Mouse (Mus musculus): ENCODE data around the gene Plxna1. TPM values are rescaled to one million over a fixed set of nuclear protein-coding genes. Genes with fewer than 3 reads are reported as not detected.

Gene Plxna1
- 10 to 100 TPM; 65.9 to 85.2 (median 71.0) TPM for total RNA-seq (2022)

DNA sequence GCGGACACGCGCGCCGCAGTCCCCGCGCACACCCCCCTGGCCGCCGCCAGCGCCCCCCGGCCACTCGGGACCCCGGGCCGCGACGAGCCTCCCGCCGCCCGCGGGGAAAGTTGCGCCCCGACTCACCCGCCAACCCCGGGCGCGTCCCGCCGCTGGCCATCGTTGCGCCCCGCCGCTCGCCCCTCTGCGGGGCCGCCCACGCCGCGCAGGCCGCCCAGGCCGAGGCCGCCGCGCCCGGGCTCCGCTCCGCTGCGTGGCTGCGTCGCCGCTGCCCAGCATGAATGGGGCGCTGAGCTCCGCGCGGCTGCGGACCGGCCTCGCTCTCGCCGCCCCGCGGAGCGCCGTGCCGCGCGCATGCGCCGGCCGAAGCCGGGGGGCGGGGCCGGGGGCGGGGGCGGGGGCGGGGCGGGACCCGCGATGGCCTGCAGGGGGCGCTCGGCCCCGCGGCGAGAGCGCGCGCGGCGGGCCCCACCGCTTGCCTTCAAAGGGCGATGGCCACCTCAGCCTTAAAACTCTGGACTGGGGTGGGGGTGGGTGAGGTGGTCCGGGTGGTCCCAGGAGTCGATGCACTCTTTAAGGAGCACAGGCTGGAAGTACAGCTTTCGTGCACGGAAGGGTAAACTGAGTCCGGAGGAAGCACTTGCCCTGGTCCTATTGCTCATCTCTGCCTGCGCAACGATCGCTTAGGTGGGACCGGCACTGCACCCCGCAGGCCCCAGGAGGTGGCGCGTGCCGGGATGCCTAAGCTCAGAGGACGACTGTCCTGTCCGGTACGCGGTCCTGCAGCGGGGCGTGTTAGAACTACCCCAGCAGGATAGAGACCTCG lies at the start of gene Plxna1:
Gene Plxna1 (minus strand): TSS at position 340 of the 826 bp plus-strand sequence.
- DNase-seq: no peak

- no peak for DNase-seq
Observed at GRCm38 (mm10) chr6:89409041-89409440, 46.6 kb upstream of the Plxna1 start.

GRCm38 (mm10) chr6:89408259-89408658 lies 45.8 kb upstream of the Plxna1 start:
- peak; percentile 58 for DNase-seq

- no peak for DNase-seq
Observed at GRCm38 (mm10) chr6:89407247-89407889, 44.9 kb upstream of the Plxna1 start.

GRCm38 (mm10) chr6:89404964-89405363 lies 42.5 kb upstream of the Plxna1 start:
- DNase-seq: no peak

- no peak for DNase-seq
Observed at GRCm38 (mm10) chr6:89403257-89404225, 41.1 kb upstream of the Plxna1 start.

DNA sequence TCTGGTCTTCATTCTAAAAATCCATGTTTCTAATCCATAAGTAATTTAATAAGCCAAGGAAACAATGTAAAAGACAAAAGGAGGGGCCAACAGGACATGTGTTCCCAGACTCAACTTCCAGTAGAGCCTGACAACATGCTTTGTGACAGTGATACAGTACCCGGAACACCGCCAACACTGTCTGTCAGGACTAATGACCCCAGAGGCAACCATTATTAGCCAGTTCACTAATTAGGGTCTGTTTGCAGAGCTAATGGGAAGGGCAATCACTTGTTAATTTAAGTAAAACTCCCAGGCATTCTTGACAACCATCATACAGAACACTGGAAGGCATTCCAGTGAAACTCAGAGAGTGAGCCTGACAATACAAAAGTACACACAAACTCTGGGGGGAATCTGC lies 40.0 kb upstream of the Plxna1 start:
- no peak for DNase-seq

DNA sequence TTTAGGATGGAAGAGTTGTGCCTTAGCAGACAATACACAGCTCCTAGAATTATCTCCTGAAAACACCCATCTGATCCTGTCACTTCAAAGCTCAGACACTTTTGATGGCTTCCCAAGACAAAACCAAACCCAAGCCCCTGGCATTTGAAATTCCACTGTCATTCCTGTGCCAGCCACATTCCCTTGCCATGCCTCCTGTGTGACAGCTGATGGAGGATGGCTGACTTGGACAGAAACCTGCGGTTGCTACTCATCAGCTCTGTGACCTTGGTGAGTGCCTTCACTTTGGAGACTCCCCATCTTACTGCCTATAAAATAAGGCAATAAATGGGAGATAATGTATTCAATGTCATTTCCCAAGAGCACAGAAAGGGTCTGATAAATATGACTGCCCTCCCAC lies 37.1 kb upstream of the Plxna1 start:
- DNase-seq: no peak

- no peak for DNase-seq
Observed at GRCm38 (mm10) chr6:89397919-89398318, 35.5 kb upstream of the Plxna1 start.

DNA sequence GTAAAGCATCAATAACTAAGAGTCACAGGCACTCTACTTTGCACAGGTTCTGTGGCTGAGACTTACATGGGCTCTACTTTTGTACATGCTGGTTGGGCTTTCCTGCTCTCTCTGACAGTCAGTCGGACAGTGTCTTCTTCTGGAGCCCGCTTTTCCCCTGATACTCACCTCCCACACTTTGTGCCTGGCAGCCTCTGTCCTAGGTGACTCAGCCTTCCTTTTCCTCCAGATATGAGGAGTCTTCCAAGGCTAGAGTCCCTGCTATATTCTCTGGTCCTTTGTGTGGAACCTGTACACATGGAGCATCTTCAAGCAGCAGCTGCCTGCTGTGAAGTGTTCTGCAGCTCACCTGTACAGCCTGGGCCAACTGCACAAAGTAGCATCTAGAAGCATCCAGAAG lies 31.4 kb upstream of the Plxna1 start:
- no peak for DNase-seq

DNA sequence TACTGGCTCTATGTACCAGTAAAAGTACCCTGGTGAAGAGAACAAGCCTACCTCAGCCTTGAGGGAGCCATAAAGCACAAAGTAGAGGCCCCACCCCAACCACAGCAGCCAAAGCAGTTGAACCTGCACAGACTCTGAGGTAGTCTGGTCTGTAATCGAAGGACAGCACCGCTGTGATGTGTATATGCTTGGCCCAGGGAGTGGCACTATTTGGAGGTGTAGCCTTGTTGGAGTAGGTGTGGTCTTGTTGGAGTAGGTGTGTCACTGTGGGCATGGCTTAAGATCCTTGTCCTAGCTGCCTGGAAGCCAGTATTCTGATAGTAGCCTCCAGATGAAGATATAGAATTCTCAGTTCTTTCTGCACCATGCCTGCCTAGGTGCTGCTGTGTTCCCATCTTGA lies 29.8 kb upstream of the Plxna1 start:
- DNase-seq: no peak

DNA sequence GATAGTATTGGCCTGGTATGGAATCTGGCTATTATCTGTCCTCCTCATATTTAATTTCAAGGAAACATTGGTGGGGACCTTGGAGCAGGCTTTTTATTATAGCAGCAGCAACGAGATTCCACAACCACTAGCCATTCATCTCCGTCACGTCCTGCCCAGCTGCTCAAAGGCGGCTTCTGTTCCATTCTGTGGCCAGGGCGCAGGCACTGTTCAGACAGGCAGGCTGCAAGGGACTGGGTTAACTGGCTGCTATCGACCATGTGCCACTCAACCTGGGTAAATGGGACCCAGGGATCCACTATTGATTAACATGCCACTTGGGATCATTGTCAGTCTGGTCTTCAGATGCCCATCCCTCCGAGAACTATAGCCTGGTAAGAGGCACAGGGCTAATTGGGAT lies 27.4 kb upstream of the Plxna1 start:
- DNase-seq: no peak

DNA sequence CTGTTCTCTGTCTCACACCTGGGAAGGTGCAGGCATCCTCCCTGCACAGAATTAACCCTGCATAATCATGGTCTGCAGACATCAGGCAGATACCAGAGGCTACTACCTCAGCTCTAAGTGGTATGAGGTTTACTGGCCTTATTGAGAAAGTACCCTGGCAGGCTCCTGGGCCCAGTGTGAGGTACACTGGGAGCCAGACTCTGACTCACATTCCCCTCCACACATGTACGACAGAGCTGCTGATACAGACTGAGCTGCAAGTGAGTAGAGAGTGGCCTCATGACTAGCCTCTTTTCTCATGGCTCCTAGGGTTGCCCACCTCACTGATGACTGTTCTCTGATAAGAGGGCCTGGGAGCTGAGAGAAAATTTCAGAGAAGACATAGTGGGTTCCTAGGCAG lies 24.5 kb upstream of the Plxna1 start:
- no peak for DNase-seq

GRCm38 (mm10) chr6:89384699-89385098 lies 22.3 kb upstream of the Plxna1 start:
- DNase-seq: no peak

DNA sequence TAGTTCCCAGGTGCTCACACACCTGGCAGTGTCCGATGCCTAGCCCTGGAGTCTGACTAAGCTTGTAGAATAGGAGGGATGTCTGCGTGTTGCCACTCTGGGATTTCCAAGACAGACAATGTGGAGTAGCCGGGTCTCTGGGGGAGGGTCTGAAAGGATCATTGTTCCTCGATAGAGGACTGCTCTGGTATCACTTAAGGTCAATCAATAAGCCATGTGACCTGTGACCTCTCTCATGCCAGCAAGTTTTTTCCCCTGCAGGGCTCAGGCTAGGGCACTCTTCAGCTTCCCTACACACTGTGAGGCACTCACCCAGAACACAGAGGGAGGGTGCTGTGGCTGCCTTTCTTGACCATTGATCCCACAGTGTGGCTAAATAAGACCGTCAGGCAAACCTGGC lies 19.4 kb upstream of the Plxna1 start:
- no peak for DNase-seq

DNA sequence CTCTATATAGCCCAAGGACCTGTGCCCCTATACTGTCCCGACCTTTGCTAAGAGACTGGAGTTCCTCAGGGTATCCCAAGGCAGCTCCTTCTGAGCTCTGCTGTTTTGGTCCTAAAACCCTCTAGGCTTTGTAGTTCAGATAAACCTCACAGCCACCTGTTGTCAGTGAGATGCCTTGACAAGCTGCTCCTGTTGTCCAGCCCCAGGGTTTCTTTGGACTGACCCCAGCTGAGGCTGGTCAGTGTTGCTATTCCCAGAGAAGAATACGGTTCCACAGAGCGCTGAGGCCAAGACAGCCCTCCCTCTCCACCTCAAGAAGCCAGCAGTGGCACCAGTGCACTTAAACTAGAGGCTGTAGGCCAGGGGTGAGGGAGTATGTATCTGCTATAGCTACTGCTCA lies 18.8 kb upstream of the Plxna1 start:
- DNase-seq: no peak

GRCm38 (mm10) chr6:89380751-89381150 lies 18.3 kb upstream of the Plxna1 start:
- DNase-seq: no peak

DNA sequence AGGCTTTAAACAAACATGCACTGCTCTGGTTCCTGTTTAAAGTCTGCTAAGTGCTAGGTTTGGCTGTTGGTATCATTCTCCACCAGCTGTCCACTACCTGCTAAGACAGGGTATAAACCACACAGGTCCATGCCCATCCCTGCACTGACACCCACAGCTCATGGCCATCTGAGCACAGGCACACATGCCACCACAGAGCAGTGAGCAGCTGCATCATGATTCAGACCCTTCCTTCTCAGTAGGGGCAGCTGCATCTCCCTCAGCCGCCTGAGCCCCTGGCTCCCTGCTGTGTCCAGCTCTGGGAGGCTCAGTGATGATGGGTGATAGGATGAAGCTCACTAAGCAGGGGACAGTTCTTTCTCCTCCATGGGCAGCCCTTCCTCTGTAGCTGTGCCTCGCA lies 15.8 kb upstream of the Plxna1 start:
- no peak for DNase-seq

GRCm38 (mm10) chr6:89368812-89369211 lies 6.4 kb upstream of the Plxna1 start:
- no peak for DNase-seq

- no peak for DNase-seq
Observed at GRCm38 (mm10) chr6:89364342-89364741, 1.9 kb upstream of the Plxna1 start.

- no peak for DNase-seq
Observed at GRCm38 (mm10) chr6:89363107-89363451, 659 bp upstream of the Plxna1 start.

DNA sequence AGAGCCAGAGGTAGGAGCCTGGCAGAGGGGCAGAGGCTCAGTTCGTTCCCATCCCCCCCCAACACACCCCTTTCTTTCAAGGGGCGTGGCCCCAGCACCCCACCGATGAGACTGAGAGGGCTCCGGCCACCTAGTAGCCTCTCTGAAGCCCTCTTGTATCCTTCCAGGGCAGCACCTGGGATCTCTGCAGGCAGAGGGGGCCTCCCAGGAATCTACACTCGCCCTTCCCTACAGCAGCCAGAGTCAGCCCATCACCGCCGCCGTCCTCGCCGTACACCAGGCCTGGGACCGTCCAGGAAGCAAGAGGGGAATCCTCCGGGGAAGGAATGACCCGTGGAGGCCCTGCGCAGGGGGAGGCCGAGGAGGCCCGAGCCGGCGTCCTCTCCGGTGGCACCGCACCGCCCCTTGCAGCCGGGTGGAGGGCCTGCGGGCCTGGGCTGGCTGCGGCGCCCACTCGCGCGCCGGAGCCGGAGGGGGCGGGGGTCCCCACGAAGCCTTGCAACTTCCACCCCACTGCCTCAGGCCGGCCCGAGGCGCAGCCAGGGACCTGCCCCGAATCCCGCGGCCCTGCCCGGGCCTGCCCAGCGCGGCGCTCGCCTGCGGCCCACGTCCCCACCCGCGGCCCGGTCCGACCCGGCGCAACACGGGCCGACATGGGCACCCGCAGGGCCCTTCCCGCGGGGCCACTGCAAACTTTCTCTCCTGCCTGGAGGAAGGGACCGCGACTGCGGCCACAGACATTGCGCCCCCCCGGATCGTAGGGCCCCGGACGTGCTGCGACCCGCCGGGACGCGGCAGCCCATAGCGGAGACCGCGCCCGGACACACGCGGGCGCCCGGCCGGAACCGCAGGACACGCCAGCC lies 771 bp downstream of the Plxna1 start:
- DNase-seq: no peak
